Mouse (Mus musculus) heart, embryonic 13.5 days (tissue): ENCODE results near the gene Mogs. TPM values are rescaled to one million over a fixed set of nuclear protein-coding genes. Genes with fewer than 3 reads are reported as not detected.

Source experiments
- microRNA counts: library from miRNA; unstranded; fragments of <30 nt; microRNA quantifications from one replicate; lab custom pipeline; 2016
- microRNA-seq: library from miRNA; unstranded; fragments of <30 nt; microRNA quantifications from one replicate; pipeline ENCODE4, GENCODE M21; 2016
- polyA plus RNA-seq: library from polyadenylated mRNA; unstranded; fragments of >200 nt; fragmentation: Nextera tagmentation; extraction: Ambion mirVana; gene quantifications from 2 replicates; pipeline ENCODE4 v1.2.1, GENCODE M21; 2015

Gene Mogs
- polyA plus RNA-seq, 1 experiment from 2014 or later, result 18.5 TPM

MicroRNAs within 50 kb of the gene (microRNA counts, 519-probe panel; counts per million panel counts)
- microRNA mmu-miR-3470a+mmu-miR-3470b (lab: Ali Mortazavi, UCI), result 209 counts per million, percentile 61 among the panel's probes with 10 or more counts

Small RNA genes lying within 50 kb of the gene (microRNA-seq; reads per million reads assigned to microRNA genes)
- gene Mir3470a, result not detected

Other genes with a start within 250 kb of the Mogs start
- gene Sema4f, start 175.7 kb upstream of the Mogs start, polyA plus RNA-seq, result 0.52 and 0.78 TPM in 2 replicates
- 1.5 and 1.7 TPM in 2 replicates for gene M1ap, start 168.6 kb upstream of the Mogs start, polyA plus RNA-seq
- 7.6 and 9.3 TPM in 2 replicates for gene Dok1, start 82.0 kb upstream of the Mogs start, polyA plus RNA-seq
- 6.9 and 7.1 TPM in 2 replicates for gene Loxl3, start 81.3 kb upstream of the Mogs start, polyA plus RNA-seq
- gene Aup1, start 61.0 kb upstream of the Mogs start, polyA plus RNA-seq, result 120 and 123 TPM in 2 replicates
- gene Htra2, start 60.2 kb upstream of the Mogs start, polyA plus RNA-seq, result 80.2 and 94.2 TPM in 2 replicates
- 0.41 and 0.62 TPM in 2 replicates for gene Dqx1, start 57.7 kb upstream of the Mogs start, polyA plus RNA-seq
- 0.23 and 1.0 TPM in 2 replicates for gene Tlx2, start 45.2 kb upstream of the Mogs start, polyA plus RNA-seq
- gene Pcgf1, start 37.6 kb upstream of the Mogs start, polyA plus RNA-seq, result 14.8 and 19.5 TPM in 2 replicates
- 0.20 TPM in 1 of 2 replicates, not detected in the other for gene Lbx2, start 29.1 kb upstream of the Mogs start, polyA plus RNA-seq
- 1.5 and 1.7 TPM in 2 replicates for gene Ccdc142, start 13.9 kb upstream of the Mogs start, polyA plus RNA-seq
- 1.6 TPM in 2 replicates for gene Gm42688, start 13.9 kb upstream of the Mogs start, polyA plus RNA-seq
- gene Mrpl53, start 6.5 kb upstream of the Mogs start, polyA plus RNA-seq, result 134 and 176 TPM in 2 replicates
- 88.8 and 99.2 TPM in 2 replicates for gene Wbp1, start 6.1 kb downstream of the Mogs start, polyA plus RNA-seq
- 8.2 and 8.7 TPM in 2 replicates for gene Ino80b, start 9.9 kb downstream of the Mogs start, polyA plus RNA-seq
- 19.5 and 21.6 TPM in 2 replicates for gene Rtkn, start 20.0 kb downstream of the Mogs start, polyA plus RNA-seq
- gene Wdr54, start 40.9 kb downstream of the Mogs start, polyA plus RNA-seq, result 7.0 and 7.5 TPM in 2 replicates
- 0.55 and 0.64 TPM in 2 replicates for gene 1700003E16Rik, start 40.9 kb downstream of the Mogs start, polyA plus RNA-seq
- gene Dctn1, start 50.4 kb downstream of the Mogs start, polyA plus RNA-seq, result 62.3 and 65.9 TPM in 2 replicates
- 0.11 and 0.37 TPM in 2 replicates for gene Slc4a5, start 104.3 kb downstream of the Mogs start, polyA plus RNA-seq
- 27.6 and 30.9 TPM in 2 replicates for gene Mthfd2, start 210.4 kb downstream of the Mogs start, polyA plus RNA-seq
- 30.4 and 30.7 TPM in 2 replicates for gene Mob1a, start 210.5 kb downstream of the Mogs start, polyA plus RNA-seq
- gene Bola3, start 233.7 kb downstream of the Mogs start, polyA plus RNA-seq, result 233 and 264 TPM in 2 replicates